Mouse (Mus musculus) cerebellum, adult 11-12 months (tissue): ENCODE measurements at regions not wholly inside any gene's neighbourhood (a gene's known extent, or its start where the extent isn't known, plus 50 kb on each side); places are given as distances from the start of the nearest gene placed in this dataset.

Experiments used
- DNase-seq: peaks from one replicate; pipeline ENCODE4 v3.0.0; 2022

DNA sequence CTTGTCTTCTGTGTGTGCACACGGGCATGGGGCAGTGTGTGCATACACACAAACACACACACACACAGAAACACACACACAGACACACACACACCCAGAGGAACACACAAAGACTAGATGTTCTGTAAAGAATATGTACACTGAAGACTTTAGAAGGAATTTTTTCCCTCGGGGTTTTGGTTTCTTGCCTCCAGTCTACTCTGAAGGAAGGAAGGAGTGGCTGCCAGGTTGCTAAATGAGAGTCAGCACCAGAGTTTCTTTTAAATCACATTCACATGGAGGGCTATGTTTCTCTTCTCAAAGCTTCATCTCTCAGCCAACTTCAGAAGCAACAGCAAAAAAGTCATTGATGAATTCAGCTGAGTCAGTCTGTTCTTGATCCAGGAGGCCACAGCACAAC is 61.8 kb upstream of the Irf2bp2 start:
- no peak for DNase-seq

DNA sequence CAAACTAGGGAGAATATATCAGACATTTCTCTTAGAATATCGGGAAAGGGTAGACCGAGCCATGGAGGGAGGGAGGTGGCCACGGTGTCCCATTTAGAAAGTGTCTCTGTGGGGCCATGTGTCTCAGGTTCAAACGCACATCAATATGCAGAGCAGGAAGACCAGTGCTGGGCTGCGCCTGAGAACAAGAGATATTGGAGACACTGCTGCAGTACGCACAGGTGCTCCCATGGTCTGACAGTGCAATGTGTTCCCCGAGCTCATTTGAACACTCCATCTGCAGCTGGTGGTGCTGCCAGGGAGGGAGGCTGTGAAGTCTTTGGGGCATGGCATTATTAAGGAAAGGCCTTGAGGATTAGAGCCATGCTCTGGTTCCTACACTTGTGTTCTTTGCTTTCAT is 60.6 kb upstream of the Irf2bp2 start:
- no peak for DNase-seq

DNA sequence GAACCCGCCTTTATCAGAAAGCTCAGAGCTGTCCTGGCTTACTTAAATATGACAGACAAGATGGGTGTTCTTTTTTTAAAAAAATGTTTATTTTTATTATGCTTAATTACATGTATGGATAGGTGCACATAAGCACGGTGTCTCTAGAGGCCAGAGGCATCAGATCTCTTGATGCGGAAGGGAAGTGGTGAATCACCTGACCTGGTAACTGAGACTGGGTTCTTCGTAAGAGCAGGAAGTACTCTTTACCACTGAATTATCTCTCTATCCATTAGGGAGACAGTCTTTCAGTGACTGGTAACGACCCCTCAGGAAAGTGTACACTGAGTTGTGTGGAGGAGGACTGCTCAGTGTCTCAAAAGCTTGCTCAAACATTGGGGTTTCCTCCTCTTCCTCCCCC is 58.4 kb upstream of the Irf2bp2 start:
- no peak for DNase-seq

DNA sequence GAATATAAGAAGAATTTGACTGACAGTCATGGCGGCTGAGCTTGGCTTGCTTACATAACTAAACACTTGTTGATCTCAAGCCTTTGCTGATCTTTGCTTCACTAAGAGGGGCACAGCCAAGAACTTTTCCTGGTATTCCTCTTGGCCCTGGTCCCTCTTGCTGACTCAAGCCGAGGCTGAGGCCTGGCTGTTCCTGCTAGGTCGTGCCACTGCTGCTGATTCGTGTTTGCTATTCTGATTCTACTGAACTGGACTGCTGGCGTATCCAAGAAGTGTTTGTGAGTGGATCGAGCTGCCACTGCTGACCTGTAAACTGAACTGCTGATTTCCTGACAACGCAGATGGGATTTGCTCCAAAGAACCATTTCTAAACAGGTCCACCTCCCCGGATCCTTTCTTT is 57.2 kb upstream of the Irf2bp2 start:
- no peak for DNase-seq

DNA sequence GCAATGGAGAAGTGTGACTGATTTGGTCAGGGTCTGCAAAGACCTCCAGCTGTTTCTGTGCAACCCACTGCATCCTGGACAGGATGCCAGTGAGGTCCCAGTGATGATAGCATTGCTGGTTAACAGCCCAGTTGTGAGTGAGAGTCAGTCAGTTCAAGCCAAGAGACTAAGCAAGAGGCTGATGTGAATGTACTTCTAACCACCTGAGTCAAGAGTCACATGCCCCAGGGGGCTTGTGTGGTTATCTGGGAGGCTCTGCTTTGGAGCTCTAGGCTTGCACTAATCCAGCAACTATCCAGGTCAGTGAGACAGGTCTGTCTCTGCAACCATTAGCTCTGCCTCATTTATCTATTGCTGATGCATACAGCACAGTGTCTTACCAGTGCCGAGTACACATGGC is 55.5 kb upstream of the Irf2bp2 start:
- no peak for DNase-seq

DNA sequence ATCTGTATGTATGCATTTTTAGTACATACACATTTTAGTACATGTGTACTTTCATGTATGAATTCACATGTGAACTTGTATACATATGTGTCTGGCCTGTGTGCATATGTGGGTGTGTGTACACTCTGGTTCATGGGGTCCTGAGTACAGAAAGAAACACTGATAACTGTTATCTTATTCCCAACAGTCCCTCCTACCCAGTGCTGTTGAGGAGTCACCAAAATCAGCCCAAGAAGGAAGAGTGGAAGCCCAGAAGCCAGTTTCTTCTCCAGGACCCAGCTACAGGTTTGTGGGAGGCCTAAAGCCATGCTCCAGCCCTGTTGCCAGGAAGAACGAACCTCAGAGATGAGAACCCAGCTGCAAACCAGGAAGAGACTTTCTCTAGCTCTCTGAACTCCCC is 53.6 kb upstream of the Irf2bp2 start:
- no peak for DNase-seq

DNA sequence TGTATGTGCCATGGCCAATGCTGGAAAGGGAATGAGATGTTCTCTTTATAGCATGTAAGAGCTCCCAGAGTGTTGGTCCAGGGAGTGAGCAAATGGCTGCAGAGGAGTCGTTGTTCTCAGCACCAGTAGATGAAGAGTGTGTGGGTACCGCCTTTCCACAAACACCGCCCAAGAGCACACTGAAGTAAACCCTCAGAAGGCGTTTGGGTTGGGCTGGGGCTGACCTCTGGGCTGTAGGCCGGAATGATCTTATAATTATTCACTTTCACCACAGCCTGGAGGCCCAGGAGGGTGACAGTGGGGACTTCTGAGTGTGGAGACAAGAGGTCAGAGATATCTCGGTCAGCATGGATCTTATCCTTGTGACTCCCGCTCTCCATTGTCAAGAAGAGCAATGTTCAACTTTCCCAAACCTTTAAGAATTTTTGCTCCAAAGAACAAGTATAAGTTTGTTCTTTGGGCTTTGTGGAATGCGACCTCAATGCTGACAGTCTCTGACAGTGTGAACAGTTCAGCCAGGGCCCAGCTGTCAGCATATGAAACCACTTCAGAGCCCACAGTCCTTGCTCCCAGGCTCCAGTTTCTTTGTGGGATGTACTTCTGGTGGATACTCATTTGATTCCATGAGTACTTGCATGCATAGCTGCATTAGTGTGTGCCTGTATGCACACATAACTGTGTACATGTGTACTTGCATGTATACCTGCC is 53.0 kb upstream of the Irf2bp2 start:
- DNase-seq: no peak

DNA sequence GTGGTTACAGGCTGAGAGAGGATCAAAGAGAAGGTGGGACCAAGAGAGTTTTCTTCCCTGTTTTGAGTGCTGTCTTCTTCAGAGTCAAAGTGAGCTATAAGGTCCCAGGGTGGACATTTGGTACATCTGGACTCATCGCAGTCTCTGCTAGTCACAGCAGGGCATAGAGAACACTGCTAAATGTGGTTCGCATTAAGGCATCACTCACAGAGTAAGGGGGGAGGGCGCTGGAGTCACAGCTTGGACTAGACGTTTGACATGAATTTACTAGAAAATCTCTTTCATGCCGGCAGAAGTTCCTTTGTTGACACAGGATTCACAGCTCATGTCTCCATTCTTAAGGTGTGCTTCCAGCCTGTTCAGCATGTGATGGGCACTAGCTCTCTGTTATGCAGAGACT is 50.4 kb upstream of the Irf2bp2 start:
- DNase-seq: no peak
